Mouse (Mus musculus): ENCODE measurements at regions not wholly inside any gene's neighbourhood (a gene's known extent, or its start where the extent isn't known, plus 50 kb on each side); places are given as distances from the start of the nearest gene placed in this dataset.

DNA sequence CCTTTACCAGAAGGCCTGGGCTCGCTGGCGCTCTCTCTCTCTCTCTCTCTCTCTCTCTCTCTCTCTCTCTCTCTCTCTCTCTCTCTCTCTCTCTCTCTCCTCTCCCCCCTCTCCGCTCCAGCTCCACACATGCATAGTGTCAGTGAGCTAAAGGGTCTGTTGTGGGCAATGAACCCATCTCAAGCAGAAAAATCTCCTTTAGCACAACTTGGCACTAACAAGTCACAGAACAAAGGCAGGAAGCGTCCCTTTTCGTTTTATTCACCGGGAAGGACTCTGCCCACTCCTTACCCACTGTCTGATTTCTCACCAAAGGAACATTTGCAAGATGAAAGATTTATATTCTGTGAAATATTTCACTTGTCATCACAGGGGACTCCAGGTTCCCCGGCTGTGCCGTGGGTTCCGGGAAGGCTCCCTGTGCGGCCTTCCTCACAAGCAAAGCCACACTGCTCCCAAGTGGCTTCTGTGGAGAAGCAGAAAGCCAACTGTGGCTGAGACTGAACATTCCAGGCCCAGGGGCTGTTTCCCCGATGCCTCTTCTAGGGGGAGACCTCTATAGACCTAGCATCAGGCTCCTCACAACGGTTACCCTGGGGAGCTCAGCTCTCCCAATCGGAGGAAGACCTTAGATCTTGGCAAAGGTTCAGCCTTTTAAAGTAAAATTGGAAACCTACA, 253.2 kb upstream of the Spred2 start:
- DNase-seq (ENCODE audit: low spot score), result no peak

DNA sequence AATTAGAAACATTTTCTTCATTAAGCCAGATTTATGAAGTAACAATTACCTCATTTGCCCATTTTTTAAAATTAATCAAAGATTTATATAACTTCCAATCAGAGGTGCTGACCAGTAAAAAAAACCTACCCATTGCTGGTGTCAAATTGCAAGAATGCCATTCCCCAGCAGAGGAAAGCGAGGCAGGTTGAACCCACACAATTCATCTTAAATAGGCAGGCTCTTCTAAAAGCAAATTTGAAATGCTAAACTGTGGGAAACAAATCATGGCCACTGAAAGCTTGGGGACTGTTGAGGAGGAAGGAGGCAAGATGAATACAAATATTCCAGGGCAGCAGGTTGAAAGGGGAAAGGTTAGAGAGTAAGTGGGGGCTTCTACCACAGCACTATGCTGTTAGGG, 251.2 kb upstream of the Spred2 start:
- no peak for DNase-seq (ENCODE audit: low spot score)

GRCm38 (mm10) chr11:19676514-19676913, 247.7 kb upstream of the Spred2 start:
- no peak for DNase-seq (ENCODE audit: low spot score)

GRCm38 (mm10) chr11:19679041-19679440, 245.1 kb upstream of the Spred2 start:
- no peak for DNase-seq (ENCODE audit: low spot score)

DNA sequence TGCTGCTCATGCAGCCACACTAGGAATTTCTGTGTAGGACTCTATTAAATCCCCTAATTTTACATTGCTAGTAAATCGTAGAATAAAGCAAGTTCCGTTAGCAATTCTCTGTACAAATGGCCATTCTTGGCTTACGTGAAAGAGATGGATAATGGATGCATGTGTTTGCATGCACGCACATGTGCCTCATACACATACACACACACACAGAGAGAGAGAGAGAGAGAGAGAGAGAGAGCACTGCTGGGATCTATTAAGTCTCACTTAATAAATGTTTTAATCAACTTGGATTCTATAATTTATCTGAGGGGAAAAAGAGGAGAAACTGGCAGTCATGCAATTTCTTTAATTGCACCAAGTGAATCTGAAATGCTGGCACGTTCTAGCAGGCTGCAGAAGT, 244.5 kb upstream of the Spred2 start:
- DNase-seq (ENCODE audit: low spot score), result no peak

- DNase-seq (ENCODE audit: low spot score), result no peak
These were observed 223.0 kb upstream of the Spred2 start for GRCm38 (mm10) chr11:19701198-19701597.

- DNase-seq (ENCODE audit: low spot score), result no peak
These were observed 215.4 kb upstream of the Spred2 start for GRCm38 (mm10) chr11:19708821-19709220.

DNA sequence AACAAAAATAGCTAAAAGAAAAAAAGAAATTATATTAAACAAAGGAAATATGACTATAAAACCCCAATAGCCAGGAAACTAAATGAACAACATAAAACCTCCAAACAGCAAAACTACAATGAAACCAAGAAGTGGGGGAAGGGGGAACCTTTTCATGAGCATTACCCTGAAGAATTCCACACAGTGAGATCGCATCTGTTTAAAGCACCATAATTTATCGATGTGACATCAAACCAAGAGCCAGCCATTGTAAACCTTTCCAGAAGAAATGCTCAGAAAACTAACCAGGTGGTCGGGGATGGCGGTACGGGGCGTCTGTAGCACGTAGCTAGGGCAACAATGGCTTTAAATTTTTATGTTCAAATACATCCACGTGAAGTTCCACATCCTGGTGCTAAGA, 214.8 kb upstream of the Spred2 start:
- no peak for DNase-seq (ENCODE audit: low spot score)

GRCm38 (mm10) chr11:19713091-19713490, 211.1 kb upstream of the Spred2 start:
- DNase-seq (ENCODE audit: low spot score), result no peak

GRCm38 (mm10) chr11:19713597-19713996, 210.6 kb upstream of the Spred2 start:
- DNase-seq (ENCODE audit: low spot score), result no peak

GRCm38 (mm10) chr11:19714211-19714610, 210.0 kb upstream of the Spred2 start:
- DNase-seq (ENCODE audit: low spot score), result no peak

DNA sequence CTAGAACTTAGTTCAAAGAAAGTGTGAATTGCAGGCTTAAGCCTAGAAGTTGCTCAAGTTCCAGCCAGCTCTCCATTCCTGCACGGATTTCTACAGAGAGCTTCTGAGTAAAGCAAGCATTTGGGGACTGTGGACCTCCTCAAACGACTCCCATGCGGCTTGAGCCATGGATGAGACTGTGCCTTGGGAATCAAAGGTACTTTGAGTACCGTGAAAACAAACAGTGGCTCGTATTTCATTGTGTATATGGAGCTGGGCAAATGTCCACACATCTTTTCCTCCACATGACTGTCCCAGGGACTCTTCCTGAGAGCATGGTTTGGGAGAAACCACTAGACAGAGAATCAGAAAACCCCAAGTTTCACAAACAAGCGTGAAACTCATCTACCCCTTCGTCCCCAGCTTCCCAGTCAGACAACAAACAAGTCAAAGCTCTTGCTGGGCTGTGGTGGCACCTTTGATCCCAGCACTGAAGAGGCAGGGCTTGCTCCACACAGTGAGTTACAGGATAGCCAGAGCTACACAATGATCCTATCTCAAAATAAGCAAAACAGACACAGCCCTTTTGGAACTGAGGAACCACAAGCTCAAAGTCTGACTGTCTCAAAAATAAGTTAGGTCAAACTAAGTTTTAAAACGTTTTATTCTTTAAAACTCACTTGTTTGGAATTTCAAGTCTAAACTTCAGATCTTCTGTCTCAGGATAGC, 209.1 kb upstream of the Spred2 start:
- DNase-seq (ENCODE audit: low spot score), result no peak

- no peak for DNase-seq (ENCODE audit: low spot score)
These were observed 206.0 kb upstream of the Spred2 start for GRCm38 (mm10) chr11:19718165-19718564.

- no peak for DNase-seq (ENCODE audit: low spot score)
These were observed 195.1 kb upstream of the Spred2 start for GRCm38 (mm10) chr11:19729031-19729430.

DNA sequence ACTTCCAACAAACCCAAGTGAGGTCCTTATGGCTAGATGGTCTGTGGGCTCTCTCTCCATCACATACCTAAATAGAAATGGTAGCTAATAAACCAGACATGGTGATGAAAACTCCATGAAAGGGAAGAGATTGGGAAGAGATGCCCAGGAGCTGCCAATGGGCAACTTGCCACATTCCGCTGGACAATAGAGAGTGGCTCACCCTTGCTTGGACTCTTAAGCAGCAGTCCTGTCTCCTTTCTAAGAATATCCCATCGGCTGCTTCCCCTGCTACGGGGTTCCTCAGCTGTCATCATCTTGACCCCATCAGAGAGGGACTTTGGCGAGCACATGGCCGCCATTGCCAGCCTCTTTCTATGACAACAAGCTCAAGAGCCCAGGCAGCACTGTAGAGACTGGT, 193.4 kb upstream of the Spred2 start:
- DNase-seq (ENCODE audit: low spot score), result no peak

DNA sequence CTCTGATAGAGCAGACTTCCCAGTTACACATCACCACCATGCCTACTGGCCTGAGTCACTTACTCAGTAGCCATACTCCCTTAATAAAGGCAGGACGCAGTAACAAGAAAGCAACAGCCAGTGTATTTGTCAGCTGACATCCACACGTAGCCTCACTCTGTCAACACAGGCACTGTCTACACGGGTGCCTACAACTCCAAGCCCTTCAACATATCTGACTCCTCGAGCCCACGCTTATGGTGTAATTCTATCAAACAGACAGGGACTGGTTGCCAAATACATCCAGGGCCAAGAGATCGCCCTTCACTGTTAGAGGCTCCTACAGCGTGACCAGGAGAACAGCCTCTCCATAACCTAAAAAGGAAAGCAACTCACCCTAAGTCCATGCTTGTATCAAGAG, 188.1 kb upstream of the Spred2 start:
- no peak for DNase-seq (ENCODE audit: low spot score)

GRCm38 (mm10) chr11:19736926-19737325, 187.2 kb upstream of the Spred2 start:
- no peak for DNase-seq (ENCODE audit: low spot score)

DNA sequence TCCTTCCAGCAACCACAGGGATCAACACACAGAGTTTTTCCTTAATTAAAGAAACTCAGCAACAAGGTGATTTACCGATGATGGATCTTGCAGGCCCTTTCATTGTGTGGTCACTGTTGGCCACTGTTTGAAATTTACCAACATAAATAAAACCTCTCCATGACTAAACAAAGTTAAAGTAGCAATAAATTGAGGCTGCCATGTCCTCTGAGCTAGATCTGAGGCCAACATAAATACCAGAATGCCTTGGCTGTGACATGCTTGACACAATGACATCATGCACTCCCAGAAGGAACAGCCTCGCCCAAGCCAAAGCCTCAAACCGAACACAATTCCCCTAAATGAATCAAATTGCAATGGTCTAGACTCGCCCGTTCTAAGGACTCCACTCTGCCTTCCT, 186.8 kb upstream of the Spred2 start:
- no peak for DNase-seq (ENCODE audit: low spot score)

DNA sequence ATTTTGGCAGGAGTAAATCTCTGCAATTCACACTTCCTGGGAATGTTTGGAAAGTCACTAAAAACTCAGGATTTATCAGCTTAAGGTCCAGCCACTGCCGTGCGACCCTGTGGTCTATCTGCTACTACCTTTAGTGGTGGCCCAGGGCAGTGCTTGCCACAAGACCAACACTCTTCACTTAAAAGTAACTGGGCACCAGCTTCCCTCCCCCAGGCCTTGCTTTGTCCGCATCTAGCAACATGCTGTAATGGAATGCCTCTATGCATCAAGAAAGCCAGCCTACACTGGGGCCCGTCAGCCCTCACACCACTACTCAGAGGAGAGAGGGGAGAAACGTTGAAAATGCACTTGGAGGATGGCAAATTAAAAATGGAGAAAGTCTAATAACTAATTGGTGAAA, 186.4 kb upstream of the Spred2 start:
- DNase-seq (ENCODE audit: low spot score), result no peak

GRCm38 (mm10) chr11:19739527-19740151, 184.5 kb upstream of the Spred2 start:
- DNase-seq (ENCODE audit: low spot score), result no peak

DNA sequence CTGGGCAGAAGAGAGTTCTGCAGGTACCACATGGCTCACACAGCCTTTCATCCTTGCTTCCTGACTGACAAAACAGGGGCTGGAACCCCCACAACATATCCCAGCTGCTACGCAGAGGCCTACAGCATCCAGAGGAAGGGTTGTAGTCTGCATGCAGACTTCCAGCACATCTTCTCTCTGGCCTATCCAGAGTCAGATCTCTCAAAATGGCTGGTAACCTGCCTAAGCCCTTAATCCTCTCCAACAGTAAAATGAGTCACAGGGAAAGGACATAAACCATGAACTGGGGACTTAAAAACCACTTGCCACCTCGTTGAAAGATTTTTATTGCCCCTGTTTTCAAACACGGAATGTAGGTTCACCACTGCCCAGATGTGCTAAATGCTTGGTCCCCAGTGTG, 183.6 kb upstream of the Spred2 start:
- no peak for DNase-seq (ENCODE audit: low spot score)

DNA sequence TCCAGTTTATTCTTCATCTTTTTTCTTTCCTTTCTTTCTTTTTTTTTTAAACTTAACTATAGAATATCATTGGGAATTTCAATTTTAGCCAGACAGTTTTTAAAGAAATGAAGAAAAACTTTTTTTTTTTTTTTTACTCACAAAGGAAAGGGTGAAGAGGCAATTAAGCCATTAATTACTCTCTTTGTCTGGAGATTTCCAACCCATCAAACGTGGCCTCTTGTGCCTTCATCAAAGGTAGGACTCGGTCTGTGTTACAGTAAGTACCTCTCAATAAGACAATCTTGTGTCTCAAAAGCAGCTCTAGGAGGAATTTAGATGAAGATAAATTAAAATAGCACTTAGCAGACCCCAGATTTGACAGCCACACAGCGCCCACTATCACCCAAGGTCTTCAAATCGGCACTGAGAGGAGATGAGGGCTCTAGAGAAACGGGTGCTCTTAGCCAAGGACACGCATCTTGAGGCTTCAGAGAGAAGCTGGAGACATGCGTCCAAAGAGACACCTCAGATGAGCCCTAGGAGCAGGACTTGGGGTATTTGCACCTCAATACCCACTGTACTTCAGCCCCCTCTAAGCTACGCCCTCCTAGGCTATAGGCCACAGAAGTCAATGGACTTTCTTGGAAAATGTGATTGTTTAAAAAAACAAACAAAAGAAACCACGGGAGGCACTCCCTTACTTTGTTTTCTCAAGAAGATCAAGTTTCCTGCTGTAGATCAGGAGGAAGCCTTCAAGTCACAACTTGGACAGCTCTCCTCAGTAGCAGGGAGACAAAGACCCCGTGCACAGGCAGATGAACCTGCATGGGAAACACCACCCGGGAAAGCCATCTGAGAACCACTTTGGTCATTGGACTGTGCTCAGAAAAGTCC, 176.8 kb upstream of the Spred2 start:
- no peak for DNase-seq (ENCODE audit: low spot score)
